Mouse (Mus musculus) mouse embryonic stem cell (cell line): ENCODE data around the gene Zfp599.

ENCODE experiments used
- in situ Hi-C, 2 experiments: fragments of 300-500 bp; cut with MboI; formaldehyde crosslinking; loops; 1 replicate in 1 of 2; 3 replicates in 1 of 2; pipeline ENCODE4 v1.14.3; 2019 to 2020; ENCODE audit warnings: low sequenced_read_pairs in 2 of 2, low pct_unique_long_range_greater_than_20kb in 1 of 2, mixed read lengths in 1 of 2; ENCODE audit not compliant: unreplicated experiment in 1 of 2

Gene Zfp599

DNA sequence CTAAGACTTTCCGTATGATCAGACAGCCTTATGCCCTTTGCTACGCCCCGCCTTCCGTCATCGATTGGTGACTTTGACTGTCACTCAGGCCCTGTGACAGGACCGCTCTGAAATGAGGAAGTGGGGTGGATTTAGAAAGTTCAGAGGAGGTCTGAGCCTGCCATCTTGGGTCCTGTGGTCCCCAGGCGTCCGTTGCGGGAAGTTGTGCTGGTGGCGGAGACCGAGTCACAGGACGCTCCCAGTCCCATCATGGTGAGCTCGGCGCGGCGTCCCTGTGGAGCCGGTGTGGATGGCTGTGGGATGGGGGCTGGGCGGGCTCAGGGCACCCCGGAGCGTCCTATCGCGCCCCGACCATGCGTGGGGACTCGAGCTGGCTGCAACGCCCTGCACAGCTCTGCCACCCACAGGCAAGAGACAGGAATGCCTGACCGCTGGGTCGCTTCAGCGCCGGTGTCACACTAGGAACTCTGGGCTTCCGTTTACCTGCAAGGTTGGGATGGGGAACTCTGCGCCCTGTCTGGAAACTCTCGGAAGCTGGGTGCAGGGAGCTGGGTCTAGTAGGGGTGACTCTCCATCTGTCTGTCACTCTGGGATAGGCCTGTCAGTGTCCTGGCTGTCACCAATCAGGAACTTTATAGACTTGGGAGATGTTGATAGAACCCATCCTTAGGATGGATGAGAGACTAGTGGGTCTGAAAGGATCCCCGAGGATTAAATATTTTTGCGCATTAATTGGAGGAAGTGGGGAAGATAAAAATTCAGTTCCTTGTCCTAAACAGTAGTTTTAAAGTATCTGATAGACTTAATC, 33.9 kb downstream of the Zfp599 start, which contains the start of gene Zfp809:
TSS of gene Zfp809 (plus strand) at position 134 of the 808 bp plus-strand sequence.
- in situ Hi-C loops: no loop called here

DNA sequence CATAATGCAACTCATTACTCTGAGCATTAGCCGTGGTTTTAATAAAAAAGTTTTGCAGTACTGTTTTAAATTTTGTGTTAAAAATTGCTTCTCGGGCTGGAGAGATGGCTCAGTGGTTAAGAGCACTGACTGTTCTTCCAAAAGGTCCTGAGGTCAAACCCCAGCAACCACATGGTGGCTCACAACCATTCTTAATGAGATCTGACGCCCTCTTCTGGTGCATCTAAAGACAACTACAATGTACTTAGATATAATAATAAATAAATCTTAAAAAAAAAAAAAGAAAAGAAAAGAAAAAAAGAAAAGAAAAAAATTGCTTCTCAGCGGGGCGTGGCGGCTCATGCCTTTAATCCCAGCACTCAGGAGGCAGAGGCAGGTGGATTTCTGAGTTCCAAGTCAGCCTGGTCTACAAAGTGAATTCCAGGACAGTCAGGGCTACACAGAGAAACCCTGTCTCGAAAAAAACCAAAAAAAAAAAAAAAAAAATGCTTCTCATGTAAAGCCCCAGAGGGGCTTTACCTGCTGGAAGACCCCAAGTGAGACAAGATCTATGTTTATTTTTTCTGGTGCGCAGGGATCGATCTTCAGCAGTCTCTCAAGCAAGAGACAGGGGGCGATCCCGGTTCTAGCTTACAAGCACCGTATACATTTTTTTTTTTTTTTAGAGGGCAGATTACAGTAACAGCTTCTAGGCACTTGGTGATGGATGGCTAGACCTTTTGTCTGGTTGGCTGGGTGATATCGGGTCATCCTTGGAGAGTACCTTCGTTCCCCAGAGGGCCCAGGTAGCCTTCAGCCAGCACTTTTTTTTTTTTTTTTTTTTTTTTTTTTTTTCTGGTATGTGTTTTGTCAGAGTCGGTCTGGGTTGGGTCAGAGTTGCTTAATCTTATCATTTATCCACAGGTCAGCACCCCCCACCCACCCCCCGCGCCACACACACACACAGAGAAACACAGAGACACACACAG, 34.9 kb downstream of the Zfp599 start:
- in situ Hi-C loops: no loop called here

DNA sequence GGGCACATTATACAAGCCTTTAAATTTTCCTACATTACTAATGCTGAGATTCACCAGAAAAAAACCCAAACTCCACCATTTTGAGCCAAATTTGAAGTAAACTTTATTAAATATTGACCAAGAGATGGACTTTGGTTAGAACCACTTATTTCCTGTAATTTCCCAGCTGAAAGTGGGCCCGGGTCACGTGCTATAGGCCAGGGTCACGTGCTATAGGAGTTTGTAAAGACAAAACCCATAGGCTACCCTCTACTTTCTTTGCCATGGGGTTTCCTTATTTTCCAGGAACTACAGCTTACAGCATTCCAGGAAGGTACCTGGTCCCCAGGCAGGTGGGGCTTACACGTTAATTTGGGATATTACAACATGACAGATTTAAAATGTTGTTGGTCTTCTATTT, 35.6 kb downstream of the Zfp599 start:
- in situ Hi-C loops: no loop called here

DNA sequence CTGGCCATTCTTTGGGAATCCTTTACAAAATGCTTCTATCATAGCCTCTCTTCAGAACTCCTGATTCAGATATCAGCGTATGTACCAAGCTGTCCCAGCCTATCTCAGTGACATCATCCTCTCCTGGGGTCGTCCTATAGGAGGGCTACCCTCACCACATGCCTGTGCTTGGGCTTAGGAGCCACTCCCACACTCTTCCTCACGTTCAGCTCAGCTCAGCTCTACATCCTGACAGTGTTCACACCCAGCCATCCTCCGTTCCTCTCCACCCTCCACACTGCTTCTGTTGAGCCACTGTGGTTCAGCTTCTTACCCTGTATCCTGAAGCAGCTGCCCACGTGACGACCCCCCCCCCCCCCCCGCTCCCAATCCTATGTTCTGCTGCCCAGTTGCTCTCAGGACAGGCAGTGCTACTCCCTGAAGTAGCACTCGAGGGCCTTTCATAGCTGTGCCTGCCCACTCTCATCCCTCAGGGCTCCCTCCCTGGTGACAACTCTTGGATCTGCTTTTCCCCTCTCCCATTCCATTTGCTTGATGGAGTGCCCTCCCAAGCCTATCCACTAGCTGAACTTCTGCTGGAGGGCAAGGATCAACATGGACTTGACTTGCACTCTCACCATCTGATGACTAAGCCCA, 41.7 kb downstream of the Zfp599 start:
- in situ Hi-C loops: no loop called here

DNA sequence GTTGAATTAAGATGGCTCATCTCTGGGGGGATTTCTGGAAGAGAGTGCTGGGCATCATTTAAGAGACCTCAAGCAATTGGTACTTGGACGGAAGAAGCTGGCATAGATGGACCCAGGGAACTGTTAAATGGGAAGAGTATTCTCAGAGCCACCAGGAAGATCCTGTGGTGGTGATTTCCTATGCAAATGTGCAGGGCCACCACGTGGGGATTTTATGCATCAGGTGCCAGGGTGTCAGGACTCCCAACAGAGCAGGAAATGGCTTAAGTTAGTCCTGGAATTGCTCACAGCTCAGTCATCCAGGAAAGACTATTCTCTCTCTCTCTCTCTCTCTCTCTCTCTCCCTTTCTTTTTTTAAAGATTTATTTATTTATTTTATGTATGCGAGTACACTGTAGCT, 43.0 kb downstream of the Zfp599 start:
- in situ Hi-C loops: no loop called here

DNA sequence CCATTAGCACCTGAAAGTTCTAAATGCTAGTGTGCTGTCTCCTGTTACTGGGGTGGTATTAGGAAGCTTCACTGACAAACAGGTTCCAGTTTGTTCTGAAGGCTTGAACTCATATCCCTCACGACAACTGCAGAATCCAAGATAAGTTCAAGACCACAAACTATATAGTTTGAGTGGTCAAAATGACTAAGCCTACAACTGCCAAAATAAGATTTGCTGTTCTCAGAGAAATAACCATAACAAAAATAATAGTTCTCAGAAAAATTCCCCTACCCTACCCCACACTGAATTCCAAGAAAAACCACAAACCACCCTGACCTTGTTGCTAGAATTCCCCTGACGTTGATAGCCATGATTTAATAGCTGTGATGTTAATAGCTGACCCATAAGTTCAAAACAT, 45.1 kb downstream of the Zfp599 start:
- in situ Hi-C loops: no loop called here

DNA sequence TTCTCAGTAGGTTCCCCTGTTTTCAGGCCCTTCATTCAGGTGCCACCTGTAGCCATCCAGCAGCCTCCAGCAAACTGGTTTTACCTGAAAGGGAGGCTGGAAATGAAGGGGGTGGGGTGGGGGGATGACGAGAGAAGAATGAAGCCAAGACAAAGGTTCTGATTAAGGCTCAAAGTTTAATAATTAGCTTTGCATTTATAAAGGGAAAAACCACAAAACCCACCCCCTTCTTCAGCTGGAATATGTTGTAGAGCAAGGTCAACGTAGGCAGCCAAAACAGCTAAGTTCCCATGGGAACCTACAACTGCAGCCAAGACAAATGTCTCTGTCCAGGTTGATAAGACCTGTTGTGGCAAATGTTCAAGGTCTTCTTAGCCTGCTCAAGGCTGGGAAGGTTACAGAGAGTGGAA, 45.9 kb downstream of the Zfp599 start:
- in situ Hi-C loops: no loop called here
